ENCODE assay signal across 9 mouse cellular contexts in genomic region chr19:45063565-45064292, GRCm38 (mm10). TPM values are rescaled to one million over a fixed set of nuclear protein-coding genes. Genes with fewer than 3 reads are reported as not detected.
A peak's percentile ranks its signal among the peaks of the same experiment; 100 is the strongest.
DNase-seq lines count a peak whose midpoint lies in the region; ATAC-seq and TF ChIP-seq lines count a peak whose summit lies in the region.
"Had no signal": no experiment of that assay in that cellular context is flagged by ENCODE, and none has a peak within 500 bp of the region (broad histone marks: within the 10 kb centered on the region; RNA-seq: fewer than 3 reads in every experiment).

No protein-coding gene starts in this region.

- no peak overlapping the region for H3K9ac ChIP-seq in heart, postnatal 0 days (replicated peaks; ENCODE audit: low read depth, low read length)
- H3K9ac ChIP-seq in intestine, embryonic 15.5 days, result no peak overlapping the region
- no peak overlapping the region for H3K9ac ChIP-seq in liver, postnatal 0 days (replicated peaks)
- no peak overlapping the region; the same call in 1 of the 2 replicates for H3K9ac ChIP-seq in neural tube, embryonic 15.5 days (replicated peaks)

- no peaks in the 10 kb centered on the region for H3K4me1 ChIP-seq in heart, postnatal 0 days (ENCODE audit: control insufficient read depth, insufficient read depth)
- peaks cover 23% of the 10 kb centered on the region for H3K4me1 ChIP-seq in embryonic facial prominence, embryonic 10.5 days
- 0 out of 2 replicates have a peak, but pooled peaks cover 3% of the 10 kb centered on the region for H3K4me1 ChIP-seq in intestine, embryonic 15.5 days (replicated peaks)
- H3K4me1 ChIP-seq in liver, postnatal 0 days (ENCODE audit: insufficient read depth), result peaks cover 18% of the 10 kb centered on the region
- H3K4me1 ChIP-seq in neural tube, embryonic 15.5 days, result peaks cover 23% of the 10 kb centered on the region

- H3K4me3 ChIP-seq in heart, postnatal 0 days (ENCODE audit: low read depth, low read length), result no peak overlapping the region
- peak overlapping the region; percentile 25 for H3K4me3 ChIP-seq in embryonic facial prominence, embryonic 10.5 days
- no peak overlapping the region for H3K4me3 ChIP-seq in intestine, embryonic 15.5 days (replicated peaks)
- H3K4me3 ChIP-seq in liver, postnatal 0 days (ENCODE audit: low read depth, low read length), result no peak overlapping the region
- 0 out of 2 replicates have a peak overlapping the region, but pooled peaks have one; percentile 8 for H3K4me3 ChIP-seq in neural tube, embryonic 15.5 days (replicated peaks)
- H3K4me3 ChIP-seq: megakaryocyte, embryonic 14.5 days had no signal

- 39% methylated on average over 19 of the region's 20 CpGs for WGBS in heart, postnatal 0 days
- 44% methylated on average over 20 of the region's 20 CpGs for WGBS in embryonic facial prominence, embryonic 10.5 days
- 46% methylated on average over 20 of the region's 20 CpGs for WGBS in intestine, embryonic 15.5 days
- WGBS in liver, postnatal 0 days (ENCODE audit: insufficient replicate concordance), result 32% methylated on average over 19 of the region's 20 CpGs
- WGBS in neural tube, embryonic 15.5 days, result 43% methylated on average over 20 of the region's 20 CpGs

- peaks cover 42% of the 10 kb centered on the region for H3K27me3 ChIP-seq in heart, postnatal 0 days (ENCODE audit: control insufficient read depth, insufficient read depth, low read length)
- peaks cover 52% of the 10 kb centered on the region for H3K27me3 ChIP-seq in embryonic facial prominence, embryonic 10.5 days (replicated peaks; ENCODE audit: low read depth, poor library complexity, severe bottlenecking)
- peaks cover 43% of the 10 kb centered on the region for H3K27me3 ChIP-seq in intestine, embryonic 15.5 days (replicated peaks)
- peaks cover 36% of the 10 kb centered on the region for H3K27me3 ChIP-seq in liver, postnatal 0 days (ENCODE audit: insufficient read depth, low read length)
- H3K27me3 ChIP-seq in neural tube, embryonic 15.5 days (replicated peaks), result peaks cover 50% of the 10 kb centered on the region
- H3K27me3 ChIP-seq: megakaryocyte, embryonic 14.5 days had no signal

- no peak for DNase-seq in heart, postnatal 0 days (ENCODE audit: low spot score)
- no peak for DNase-seq in heart, postnatal 4 days
- DNase-seq in R1 (ENCODE audit: low read depth, low spot score), result peak; percentile 74
- DNase-seq in embryonic facial prominence, embryonic 10.5 days (ENCODE audit: low spot score), result peak; percentile 69
- DNase-seq in liver, postnatal 0 days, result peak; percentile 65
- no peak for DNase-seq in ovary, adult 18-20 months (ENCODE audit: low spot score)

- TF ChIP-seq CTCF in heart, postnatal 0 days (IDR thresholded peaks at IDR 0.05; ENCODE audit: low read depth), result peak; percentile 39; the same call in 1 of the 2 replicates
- peak; percentile 77 for TF ChIP-seq CTCF in liver, postnatal 0 days (IDR thresholded peaks at IDR 0.05; ENCODE audit: low read depth)

- H3K27ac ChIP-seq in heart, postnatal 0 days (ENCODE audit: low read depth), result no peak overlapping the region
- H3K27ac ChIP-seq in embryonic facial prominence, embryonic 10.5 days (replicated peaks), result no peak overlapping the region
- H3K27ac ChIP-seq in intestine, embryonic 15.5 days, result no peak overlapping the region
- no peak overlapping the region for H3K27ac ChIP-seq in liver, postnatal 0 days (ENCODE audit: low read depth)
- H3K27ac ChIP-seq in neural tube, embryonic 15.5 days (replicated peaks), result no peak overlapping the region

- ATAC-seq in heart, postnatal 0 days (ENCODE audit: insufficient read depth, low read depth), result no peak
- ATAC-seq in intestine, embryonic 15.5 days, result peak; percentile 46; the same call in 1 of the 2 replicates
- peak; percentile 54 for ATAC-seq in liver, postnatal 0 days
- no peak for ATAC-seq in neural tube, embryonic 15.5 days (ENCODE audit: low FRiP score)

- no peaks in the 10 kb centered on the region for H3K9me3 ChIP-seq in heart, postnatal 0 days (replicated peaks; ENCODE audit: control insufficient read depth, low read length)
- H3K9me3 ChIP-seq in embryonic facial prominence, embryonic 10.5 days, result no peaks in the 10 kb centered on the region
- H3K9me3 ChIP-seq in intestine, embryonic 15.5 days, result no peaks in the 10 kb centered on the region
- H3K9me3 ChIP-seq in liver, postnatal 0 days (ENCODE audit: low read length), result no peaks in the 10 kb centered on the region
- no peaks in the 10 kb centered on the region for H3K9me3 ChIP-seq in neural tube, embryonic 15.5 days (replicated peaks)

- no peaks in the 10 kb centered on the region for H3K36me3 ChIP-seq in heart, postnatal 0 days (replicated peaks; ENCODE audit: control insufficient read depth, insufficient read depth, low read length)
- H3K36me3 ChIP-seq in embryonic facial prominence, embryonic 10.5 days (replicated peaks), result no peaks in the 10 kb centered on the region
- H3K36me3 ChIP-seq in intestine, embryonic 15.5 days, result no peaks in the 10 kb centered on the region
- no peaks in the 10 kb centered on the region for H3K36me3 ChIP-seq in liver, postnatal 0 days (replicated peaks; ENCODE audit: insufficient read depth, low read length)
- H3K36me3 ChIP-seq in neural tube, embryonic 15.5 days, result no peaks in the 10 kb centered on the region

- TF ChIP-seq EP300 in heart, postnatal 0 days (IDR thresholded peaks at IDR 0.05; ENCODE audit: low read depth), result no peak
- TF ChIP-seq EP300 in liver, postnatal 0 days (IDR thresholded peaks at IDR 0.05; ENCODE audit: low read depth), result no peak

- no peak overlapping the region for H3K4me2 ChIP-seq in heart, postnatal 0 days (ENCODE audit: low read depth, low read length)
- no peak overlapping the region for H3K4me2 ChIP-seq in intestine, embryonic 15.5 days (replicated peaks)
- peak overlapping the region; percentile 29; the same call in 1 of the 2 replicates for H3K4me2 ChIP-seq in liver, postnatal 0 days (ENCODE audit: low read depth, low read length)
- peak overlapping the region; percentile 46 for H3K4me2 ChIP-seq in neural tube, embryonic 15.5 days

RNA-seq across cellular contexts. Expression of gene Kazald1, which starts 11.3 kb away (rescaled TPM):
- 0.35 and 21.7 TPM in 2 replicates for total RNA-seq in heart, postnatal 0 days (2014; rRNA removed; ENCODE audit: low replicate concordance)
- 10.3 and 14.1 TPM in 2 replicates for polyA plus RNA-seq in heart, postnatal 0 days (2015; fragmentation: Nextera tagmentation; extraction: Ambion mirVana)
- total RNA-seq in heart, postnatal 4 days (2021), result 1 to 10 TPM; 5.1 to 6.2 TPM
- 3.7 and 6.7 TPM in 2 replicates for polyA plus RNA-seq in embryonic facial prominence, embryonic 10.5 days (2016; fragmentation: Nextera tagmentation; extraction: Ambion mirVana)
- 1.5 and 1.8 TPM in 2 replicates for polyA plus RNA-seq in intestine, embryonic 15.5 days (2015; fragmentation: Nextera tagmentation; extraction: Ambion mirVana)
- polyA plus RNA-seq in liver, postnatal 0 days (2015; fragmentation: Nextera tagmentation; extraction: Ambion mirVana), result 0.30 and 0.38 TPM in 2 replicates
- 3.0 and 5.3 TPM in 2 replicates for polyA plus RNA-seq in neural tube, embryonic 15.5 days (2015; fragmentation: Nextera tagmentation; extraction: Ambion mirVana)

RNA-seq across cellular contexts. Expression of gene Sfxn3, which starts 16.4 kb away (rescaled TPM):
- total RNA-seq in heart, postnatal 0 days (2014; rRNA removed; ENCODE audit: low replicate concordance), result 12.8 and 16.2 TPM in 2 replicates
- 11.3 and 12.4 TPM in 2 replicates for polyA plus RNA-seq in heart, postnatal 0 days (2015; fragmentation: Nextera tagmentation; extraction: Ambion mirVana)
- 10 to 100 TPM; 26.3 to 27.2 TPM for total RNA-seq in heart, postnatal 4 days (2021)
- 7.7 and 9.8 TPM in 2 replicates for polyA plus RNA-seq in embryonic facial prominence, embryonic 10.5 days (2016; fragmentation: Nextera tagmentation; extraction: Ambion mirVana)
- polyA plus RNA-seq in intestine, embryonic 15.5 days (2015; fragmentation: Nextera tagmentation; extraction: Ambion mirVana), result 19.0 and 19.4 TPM in 2 replicates
- 2.5 and 2.8 TPM in 2 replicates for polyA plus RNA-seq in liver, postnatal 0 days (2015; fragmentation: Nextera tagmentation; extraction: Ambion mirVana)
- polyA plus RNA-seq in neural tube, embryonic 15.5 days (2015; fragmentation: Nextera tagmentation; extraction: Ambion mirVana), result 68.6 and 75.8 TPM in 2 replicates

RNA-seq across cellular contexts. Expression of gene Pdzd7, which starts 18.2 kb away (rescaled TPM):
- total RNA-seq in heart, postnatal 0 days (2014; rRNA removed; ENCODE audit: low replicate concordance), result 0.65 TPM in 1 of 2 replicates, not detected in the other
- polyA plus RNA-seq in heart, postnatal 0 days (2015; fragmentation: Nextera tagmentation; extraction: Ambion mirVana), result 0.10 and 0.11 TPM in 2 replicates
- total RNA-seq in heart, postnatal 4 days (2021), result not detected
- 0.27 and 0.65 TPM in 2 replicates for polyA plus RNA-seq in embryonic facial prominence, embryonic 10.5 days (2016; fragmentation: Nextera tagmentation; extraction: Ambion mirVana)
- polyA plus RNA-seq in intestine, embryonic 15.5 days (2015; fragmentation: Nextera tagmentation; extraction: Ambion mirVana), result 0.40 and 0.43 TPM in 2 replicates
- polyA plus RNA-seq in liver, postnatal 0 days (2015; fragmentation: Nextera tagmentation; extraction: Ambion mirVana), result not detected in 2 replicates
- 1.5 and 2.6 TPM in 2 replicates for polyA plus RNA-seq in neural tube, embryonic 15.5 days (2015; fragmentation: Nextera tagmentation; extraction: Ambion mirVana)

RNA-seq across cellular contexts. Expression of gene Lzts2, which starts 49.5 kb away (rescaled TPM):
- total RNA-seq in heart, postnatal 0 days (2014; rRNA removed; ENCODE audit: low replicate concordance), result 76.5 and 127 TPM in 2 replicates
- 29.7 TPM in 2 replicates for polyA plus RNA-seq in heart, postnatal 0 days (2015; fragmentation: Nextera tagmentation; extraction: Ambion mirVana)
- 10 to 100 TPM; 52.6 to 68.0 TPM for total RNA-seq in heart, postnatal 4 days (2021)
- polyA plus RNA-seq in embryonic facial prominence, embryonic 10.5 days (2016; fragmentation: Nextera tagmentation; extraction: Ambion mirVana), result 69.8 and 75.0 TPM in 2 replicates
- polyA plus RNA-seq in intestine, embryonic 15.5 days (2015; fragmentation: Nextera tagmentation; extraction: Ambion mirVana), result 56.9 and 63.2 TPM in 2 replicates
- 5.7 and 7.2 TPM in 2 replicates for polyA plus RNA-seq in liver, postnatal 0 days (2015; fragmentation: Nextera tagmentation; extraction: Ambion mirVana)
- polyA plus RNA-seq in neural tube, embryonic 15.5 days (2015; fragmentation: Nextera tagmentation; extraction: Ambion mirVana), result 23.4 and 28.2 TPM in 2 replicates

RNA-seq across cellular contexts. Expression of gene Mrpl43, which starts 57.5 kb away (rescaled TPM):
- 75.4 and 76.4 TPM in 2 replicates for total RNA-seq in heart, postnatal 0 days (2014; rRNA removed; ENCODE audit: low replicate concordance)
- polyA plus RNA-seq in heart, postnatal 0 days (2015; fragmentation: Nextera tagmentation; extraction: Ambion mirVana), result 82.5 and 83.7 TPM in 2 replicates
- 10 to 100 TPM; 45.3 to 45.5 TPM for total RNA-seq in heart, postnatal 4 days (2021)
- polyA plus RNA-seq in embryonic facial prominence, embryonic 10.5 days (2016; fragmentation: Nextera tagmentation; extraction: Ambion mirVana), result 70.6 and 74.8 TPM in 2 replicates
- 73.8 and 76.7 TPM in 2 replicates for polyA plus RNA-seq in intestine, embryonic 15.5 days (2015; fragmentation: Nextera tagmentation; extraction: Ambion mirVana)
- polyA plus RNA-seq in liver, postnatal 0 days (2015; fragmentation: Nextera tagmentation; extraction: Ambion mirVana), result 43.6 and 43.8 TPM in 2 replicates
- polyA plus RNA-seq in neural tube, embryonic 15.5 days (2015; fragmentation: Nextera tagmentation; extraction: Ambion mirVana), result 89.1 and 96.2 TPM in 2 replicates

Comparison
In these comparisons a context has a peak if more than half of its experiments do, and no peak if none do; other contexts are left out.
1. ATAC-seq: peak in intestine, embryonic 15.5 days (single experiment) and liver, postnatal 0 days (single experiment); none in heart, postnatal 0 days (single experiment) and neural tube, embryonic 15.5 days (single experiment).
2. DNase-seq: peak in R1 (single experiment), embryonic facial prominence, embryonic 10.5 days (single experiment) and liver, postnatal 0 days (single experiment); none in heart, postnatal 0 days (single experiment), heart, postnatal 4 days (single experiment) and ovary, adult 18-20 months (single experiment).
3. H3K4me2 ChIP-seq: peak in liver, postnatal 0 days (single experiment) and neural tube, embryonic 15.5 days (single experiment); none in heart, postnatal 0 days (single experiment) and intestine, embryonic 15.5 days (single experiment).
4. H3K4me3 ChIP-seq: peak in embryonic facial prominence, embryonic 10.5 days (single experiment) and neural tube, embryonic 15.5 days (single experiment); none in heart, postnatal 0 days (single experiment), intestine, embryonic 15.5 days (single experiment) and liver, postnatal 0 days (single experiment).